Mouse (Mus musculus): ENCODE results near the gene Amigo3.
A peak's percentile ranks its signal among the peaks of the same experiment; 100 is the strongest.
"Not testable (repeated sequence)": the region's sequence is repeated elsewhere in the genome, so short reads cannot be mapped to it uniquely, and the experiment has no call there.

The Amigo3 gene

DNA sequence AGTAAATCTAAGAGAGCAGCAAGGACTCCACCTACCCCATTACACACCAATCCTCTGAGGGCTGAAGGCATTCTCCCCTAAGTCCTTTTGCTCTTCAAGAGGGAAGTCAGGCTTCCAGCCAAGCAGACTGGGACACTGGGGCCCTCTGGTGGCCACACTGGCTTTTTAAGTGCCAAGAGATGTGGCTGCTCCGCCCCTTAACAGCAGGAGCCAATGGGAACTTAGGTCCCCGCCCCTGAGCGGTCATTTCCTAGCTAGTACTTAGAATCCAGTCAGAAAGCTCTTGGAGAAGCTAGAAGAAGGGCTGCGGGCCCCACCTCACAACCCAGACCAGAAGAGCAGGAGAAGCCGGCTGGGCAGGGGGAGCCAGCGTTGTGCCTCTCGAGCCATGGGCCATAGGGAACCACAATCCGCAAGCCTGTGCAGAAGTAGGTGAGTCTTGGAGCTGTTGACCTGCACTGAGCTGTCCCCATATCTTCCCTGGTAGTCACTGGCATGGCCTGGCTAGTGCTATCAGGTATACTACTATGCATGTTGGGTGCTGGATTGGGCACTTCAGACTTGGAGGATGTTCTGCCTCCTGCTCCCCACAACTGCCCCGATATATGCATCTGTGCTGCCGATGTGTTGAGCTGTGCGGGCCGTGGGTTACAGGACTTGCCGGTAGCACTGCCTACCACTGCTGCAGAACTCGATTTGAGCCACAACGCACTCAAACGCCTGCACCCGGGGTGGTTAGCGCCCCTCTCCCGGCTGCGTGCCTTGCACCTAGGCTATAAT is at the start of gene Amigo3:
TSS of gene Amigo3 (plus strand) at position 275 of the 780 bp plus-strand sequence.
- DNase-seq (ENCODE audit: low read depth): peak; percentile 97

DNA sequence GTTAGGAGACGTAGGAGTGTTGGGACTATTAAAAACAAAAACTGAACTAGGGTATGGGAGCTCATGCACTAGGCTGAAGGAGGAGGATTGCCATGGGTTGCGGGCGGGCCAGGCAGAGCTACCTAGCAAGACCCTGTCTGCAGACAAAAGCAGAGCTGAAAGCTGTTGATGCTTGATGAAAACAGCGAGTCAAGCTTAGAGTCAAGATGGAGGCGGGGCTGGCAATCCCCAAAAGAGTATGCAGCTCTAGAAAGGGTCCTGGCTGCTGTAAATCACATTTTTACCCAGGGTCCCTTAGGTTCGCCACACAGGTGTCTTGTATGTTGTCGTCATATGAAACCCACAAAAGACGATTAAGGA is 49.4 kb upstream of the Amigo3 start:
- DNase-seq (ENCODE audit: low read depth): peak; percentile 66

DNA sequence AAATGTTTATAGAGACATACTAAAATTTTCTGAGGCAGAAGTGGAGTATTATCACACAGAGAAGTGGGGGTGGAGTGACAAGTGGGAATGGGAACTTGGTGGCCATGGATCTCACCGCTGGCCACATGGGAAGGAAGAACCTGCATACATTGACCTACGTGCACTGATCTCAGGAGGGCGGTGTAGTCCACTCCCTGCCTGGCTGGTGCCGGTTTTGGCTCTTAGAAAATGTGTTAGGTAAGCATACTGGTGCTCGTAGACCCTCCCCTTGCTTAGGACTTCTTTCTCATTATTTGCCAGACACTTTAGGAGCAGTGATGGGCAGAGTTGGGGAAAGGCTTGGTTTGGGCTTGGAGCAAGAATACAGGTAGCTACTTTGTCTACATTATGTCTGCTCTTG is 44.9 kb upstream of the Amigo3 start:
- DNase-seq (ENCODE audit: low read depth): no peak

DNA sequence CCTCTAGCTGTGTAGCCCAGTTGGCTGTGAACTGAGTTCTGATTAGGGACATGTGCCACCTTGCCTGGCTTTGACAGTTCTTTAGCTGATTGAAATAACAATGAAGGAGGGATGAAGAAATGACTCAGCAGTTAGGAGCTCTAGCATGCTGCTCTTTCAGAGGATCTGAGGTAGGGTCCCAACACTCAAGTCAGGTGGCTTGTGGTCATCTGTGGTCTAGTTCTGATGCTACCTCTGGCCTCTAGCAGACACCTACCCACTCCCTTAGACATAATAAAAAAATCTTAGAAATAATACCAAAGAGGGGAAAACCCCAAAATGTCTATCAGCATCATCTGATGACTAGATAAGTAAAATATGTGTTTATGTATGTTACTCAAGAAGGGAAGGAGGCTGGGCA is 42.6 kb upstream of the Amigo3 start:
- no peak for DNase-seq (ENCODE audit: low read depth)

DNA sequence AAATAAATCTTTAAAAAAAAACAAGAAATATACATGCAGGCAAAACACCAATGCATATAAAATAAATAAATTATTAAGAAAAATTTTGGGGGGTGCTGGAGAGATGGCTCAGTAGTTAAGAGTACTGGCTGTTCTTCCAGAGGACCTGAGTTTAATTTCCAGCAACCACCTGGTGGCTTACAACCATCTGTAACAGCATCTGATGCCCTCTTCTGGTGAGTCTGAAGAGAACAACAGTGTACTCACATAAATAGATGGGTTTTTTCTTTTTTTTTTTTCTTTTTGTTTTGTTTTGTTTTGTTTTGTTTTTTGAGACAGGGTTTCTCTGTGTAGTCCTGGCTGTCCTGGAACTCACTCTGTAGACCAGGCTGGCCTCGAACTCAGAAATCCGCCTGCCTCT is 39.4 kb upstream of the Amigo3 start:
- DNase-seq (ENCODE audit: low read depth): not testable (repeated sequence)

DNA sequence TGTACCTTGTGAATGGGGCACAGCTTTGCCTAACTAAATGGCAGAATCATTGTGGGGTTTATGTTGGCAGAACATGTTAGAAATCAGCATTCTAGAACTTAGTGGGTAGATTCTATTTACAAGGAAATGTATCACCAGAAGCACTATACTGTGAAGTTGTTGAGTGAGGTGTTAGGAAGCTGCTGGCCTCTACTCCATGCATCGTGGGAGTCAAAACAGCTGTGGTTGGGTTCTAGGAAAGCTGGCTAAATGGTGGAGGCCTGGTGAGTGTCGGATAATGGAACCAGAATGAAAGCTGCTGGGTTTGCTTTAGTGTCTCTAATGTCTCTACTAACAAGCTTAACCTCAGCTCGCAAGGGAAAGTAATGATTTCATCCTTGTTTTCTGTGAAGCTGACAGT is 35.8 kb upstream of the Amigo3 start:
- DNase-seq (ENCODE audit: low read depth): no peak

DNA sequence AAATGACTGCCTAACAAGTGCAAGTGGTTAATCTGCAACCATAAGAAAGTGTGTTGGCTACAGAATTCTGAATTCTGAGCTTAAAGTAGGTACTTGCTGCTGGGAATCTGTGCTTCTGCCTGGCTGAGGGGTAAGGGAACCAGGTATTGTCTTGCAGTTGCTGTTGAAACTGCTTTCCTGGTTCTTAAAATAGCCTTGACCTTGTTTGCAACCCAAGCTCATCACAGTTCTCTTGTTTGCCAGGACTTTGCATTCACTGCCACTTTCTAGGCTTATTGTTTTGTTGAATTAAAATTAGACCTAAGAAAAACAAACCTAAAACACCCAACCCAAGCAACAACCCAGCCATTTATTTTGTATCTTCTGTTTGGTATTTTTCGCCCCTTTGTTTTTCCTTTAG is 32.2 kb upstream of the Amigo3 start:
- no peak for DNase-seq (ENCODE audit: low read depth)

DNA sequence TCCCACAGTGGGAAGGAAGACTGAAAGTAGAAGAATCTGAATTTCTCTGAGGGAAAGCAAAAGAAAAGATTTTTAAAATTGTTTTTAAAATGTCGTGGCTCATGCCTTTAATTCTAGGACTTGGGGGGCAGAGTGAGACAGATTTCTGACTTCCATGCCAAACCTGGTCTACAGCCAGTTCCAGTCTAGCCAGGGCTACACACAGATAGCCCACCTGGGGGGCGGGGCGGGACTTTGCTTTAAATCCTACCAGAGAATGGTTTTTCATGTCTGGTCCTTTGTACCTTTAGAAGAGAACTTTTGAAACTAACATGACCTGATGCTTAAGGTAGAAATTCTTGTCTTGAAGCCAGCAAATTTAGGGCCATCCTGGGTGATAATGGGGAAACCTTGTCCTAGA is 29.7 kb upstream of the Amigo3 start:
- DNase-seq (ENCODE audit: low read depth): no peak

DNA sequence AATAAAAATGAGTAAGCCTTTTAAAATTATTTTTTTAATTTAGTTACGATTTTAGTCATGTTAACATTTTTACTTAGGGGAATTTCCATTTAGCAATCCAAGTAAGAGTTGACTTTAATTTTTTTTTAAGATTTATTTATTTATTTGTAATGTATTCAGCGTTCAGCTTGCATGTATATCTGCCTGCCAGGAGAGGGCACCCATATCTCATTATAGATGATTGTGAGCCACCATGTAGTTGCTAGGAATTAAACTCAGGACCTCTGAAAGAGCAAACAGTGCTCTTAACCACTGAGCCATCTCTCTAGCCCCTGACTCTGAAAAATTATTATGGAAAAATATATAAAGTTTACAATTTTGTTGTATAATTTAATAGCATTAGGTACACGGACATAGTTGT is 26.4 kb upstream of the Amigo3 start:
- no peak for DNase-seq (ENCODE audit: low read depth)

DNA sequence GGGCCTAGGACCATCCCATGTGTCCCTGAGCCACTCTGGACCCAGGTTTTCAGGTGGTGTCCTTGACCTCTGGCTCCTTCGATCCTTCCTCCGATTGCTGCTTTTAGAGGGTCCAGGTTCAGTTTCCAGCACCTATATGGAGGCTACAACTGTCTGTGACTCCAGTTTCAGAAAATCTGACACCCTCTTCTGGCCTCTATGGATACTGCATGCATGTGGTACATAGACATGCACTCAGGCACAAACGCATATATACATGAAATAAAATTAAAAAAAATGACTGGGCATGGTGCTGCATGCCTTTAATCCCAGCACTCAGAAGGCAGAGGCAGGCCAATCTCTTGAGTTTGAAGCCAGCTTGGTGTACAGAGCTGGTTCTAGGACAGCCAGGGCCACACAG is 25.1 kb upstream of the Amigo3 start:
- no peak for DNase-seq (ENCODE audit: low read depth)

DNA sequence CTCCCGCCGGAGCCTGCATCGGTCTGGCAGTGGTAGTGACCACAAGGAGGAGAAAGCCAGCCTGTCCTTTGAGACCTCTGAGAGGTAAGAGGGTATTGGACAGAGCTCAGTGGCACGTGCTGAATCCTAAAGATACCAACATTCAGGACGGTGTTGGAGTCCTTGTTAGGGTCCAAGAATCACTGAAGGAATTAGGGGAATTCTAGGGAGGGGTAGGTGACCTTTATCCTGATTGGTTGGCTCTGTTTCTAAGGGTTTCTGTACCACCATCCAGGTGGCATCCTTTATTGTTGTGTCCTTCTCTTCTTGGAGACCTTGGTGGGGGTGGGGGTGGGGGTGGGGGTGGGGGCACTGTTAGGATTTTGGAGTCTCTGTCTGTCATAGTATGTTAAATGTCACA is 20.8 kb upstream of the Amigo3 start:
- DNase-seq (ENCODE audit: low read depth): no peak

DNA sequence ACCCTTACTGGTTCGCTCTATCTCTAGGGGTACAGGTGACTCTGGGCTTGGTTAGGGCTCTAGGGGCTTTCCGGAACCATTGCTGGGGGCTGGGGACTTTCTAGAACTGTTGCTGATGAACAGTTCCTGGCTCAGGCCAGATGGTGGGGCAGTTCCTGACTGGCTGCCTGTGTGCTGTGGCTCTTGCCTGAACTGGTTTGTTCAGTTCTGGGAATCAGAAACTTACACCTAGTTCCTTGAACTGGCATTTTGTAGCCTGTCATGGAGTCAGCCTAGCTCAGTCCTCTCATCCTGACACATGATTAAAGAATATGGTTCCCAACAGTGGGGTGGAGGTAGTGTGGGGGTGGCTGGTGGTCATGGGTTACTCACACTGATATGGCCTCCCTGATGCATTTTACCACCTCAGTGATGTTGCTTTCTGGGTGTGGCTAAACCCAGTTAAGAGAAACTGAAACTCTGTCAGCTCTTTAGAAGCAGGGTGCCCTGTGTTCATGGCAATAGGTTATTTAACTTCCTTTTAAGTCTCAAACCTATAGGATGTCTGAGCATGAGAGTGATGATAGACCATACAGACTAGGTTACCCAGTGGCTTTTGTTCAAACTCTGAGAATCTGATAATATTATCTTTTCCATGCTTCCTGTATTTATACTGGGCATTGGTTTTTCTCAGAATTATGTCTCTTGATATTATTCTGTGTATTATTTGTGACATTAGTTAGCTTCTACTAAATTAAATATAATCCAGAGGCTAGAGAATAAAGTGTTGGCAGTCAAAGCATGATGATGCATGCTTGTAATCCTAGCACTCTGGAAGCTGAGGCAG is 17.4 kb upstream of the Amigo3 start:
- peak; percentile 45 for DNase-seq (ENCODE audit: low read depth)

DNA sequence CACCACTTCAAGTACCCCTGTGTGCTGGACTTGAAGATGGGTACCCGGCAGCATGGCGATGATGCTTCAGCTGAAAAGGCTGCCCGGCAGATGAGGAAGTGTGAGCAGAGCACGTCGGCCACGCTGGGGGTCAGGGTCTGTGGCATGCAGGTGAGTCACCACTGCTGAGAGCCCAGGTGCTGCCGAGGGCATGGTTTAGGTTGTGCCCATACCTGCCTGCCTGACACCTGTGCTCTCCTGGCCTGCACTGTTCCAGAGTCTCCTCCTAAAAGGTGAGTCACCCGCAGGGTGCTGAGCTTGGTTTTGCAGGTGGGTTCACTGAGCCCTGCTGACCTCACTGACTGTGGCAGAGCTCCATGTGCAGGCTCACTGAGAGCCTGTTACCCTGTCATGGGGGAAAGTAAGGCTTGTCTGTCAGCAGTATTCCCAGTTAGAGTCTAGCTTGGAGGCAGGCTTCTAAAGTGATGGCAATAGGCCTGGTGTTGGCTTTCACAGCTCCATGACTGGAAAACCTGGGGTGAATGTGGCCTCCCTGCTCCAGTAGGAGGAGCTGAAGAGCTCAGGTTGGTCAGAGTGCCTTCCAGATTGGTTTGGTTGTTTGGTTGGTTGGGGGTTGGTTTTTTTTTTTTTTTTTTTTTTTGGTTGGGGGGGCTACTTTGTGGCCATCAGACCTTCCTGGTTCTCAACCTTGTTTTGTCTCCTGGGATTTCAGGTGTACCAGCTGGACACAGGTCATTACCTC is 8.0 kb upstream of the Amigo3 start:
- no peak for DNase-seq (ENCODE audit: low read depth)

DNA sequence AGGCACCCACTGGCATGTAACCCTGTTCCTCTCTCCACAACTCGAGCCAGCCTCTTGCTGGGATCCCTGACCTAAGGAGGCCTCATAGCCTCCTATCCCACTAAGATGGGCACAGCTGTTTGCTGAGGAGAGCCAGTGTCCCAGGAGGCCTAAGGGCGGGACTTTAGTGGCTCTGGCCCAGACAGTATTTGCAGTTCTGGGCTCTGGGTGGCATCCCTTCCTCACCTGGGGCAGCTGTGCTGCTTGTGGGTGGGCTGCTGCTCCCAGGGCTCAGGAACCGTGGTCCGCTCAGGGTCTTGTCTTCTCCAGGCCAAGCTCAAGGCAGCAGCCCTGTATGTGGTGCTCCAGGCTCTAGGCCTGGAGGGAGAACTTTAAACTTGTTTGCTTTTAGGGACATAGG is 6.4 kb upstream of the Amigo3 start:
- no peak for DNase-seq (ENCODE audit: low read depth)

DNA sequence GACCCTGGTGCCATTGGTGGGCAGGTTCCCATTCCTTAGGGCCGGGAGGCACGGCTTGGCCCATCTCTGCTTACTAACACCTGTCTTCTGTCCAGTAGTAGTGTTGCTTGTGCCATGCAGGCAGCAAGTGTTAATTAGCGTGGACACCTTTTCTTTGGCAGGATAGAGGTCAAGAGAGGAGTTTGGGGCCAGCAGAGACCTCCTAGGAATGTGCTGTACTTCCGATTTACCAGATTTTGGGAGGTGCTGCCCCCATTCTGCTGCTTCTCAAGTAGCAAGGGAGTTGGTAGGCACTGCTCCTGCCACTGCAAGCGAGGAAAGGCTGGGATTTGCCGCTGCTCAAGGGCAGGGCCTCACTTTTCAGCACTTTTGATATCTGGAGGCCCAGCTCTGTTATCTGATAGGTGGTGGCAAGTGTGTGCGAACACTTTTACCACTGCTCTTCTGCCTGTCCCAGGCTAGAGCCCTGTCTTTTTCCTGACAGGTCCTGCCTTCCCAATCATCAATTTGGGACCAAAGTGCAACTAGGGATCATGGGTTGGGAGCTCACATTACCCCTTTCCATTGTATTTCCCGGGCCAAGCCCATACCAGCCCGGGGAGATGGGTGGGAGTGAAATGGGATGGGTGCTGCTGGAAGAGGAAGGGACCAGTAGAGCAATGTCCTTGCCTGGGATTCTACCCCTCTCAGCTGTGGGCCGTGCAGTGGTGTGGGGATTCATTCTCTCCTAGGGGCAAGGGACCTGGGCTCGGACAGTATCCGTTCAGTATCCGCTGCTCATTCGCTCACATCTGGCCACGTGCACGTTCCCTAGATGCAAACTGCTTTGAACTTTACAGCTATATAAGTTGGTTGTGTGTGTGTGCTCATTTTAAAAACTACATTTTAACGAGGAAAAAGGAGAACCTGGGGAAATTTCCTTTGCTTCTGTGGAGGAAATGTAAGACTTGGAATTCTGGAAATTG is 5.1 kb upstream of the Amigo3 start:
- peak; percentile 28 for DNase-seq (ENCODE audit: low read depth)

DNA sequence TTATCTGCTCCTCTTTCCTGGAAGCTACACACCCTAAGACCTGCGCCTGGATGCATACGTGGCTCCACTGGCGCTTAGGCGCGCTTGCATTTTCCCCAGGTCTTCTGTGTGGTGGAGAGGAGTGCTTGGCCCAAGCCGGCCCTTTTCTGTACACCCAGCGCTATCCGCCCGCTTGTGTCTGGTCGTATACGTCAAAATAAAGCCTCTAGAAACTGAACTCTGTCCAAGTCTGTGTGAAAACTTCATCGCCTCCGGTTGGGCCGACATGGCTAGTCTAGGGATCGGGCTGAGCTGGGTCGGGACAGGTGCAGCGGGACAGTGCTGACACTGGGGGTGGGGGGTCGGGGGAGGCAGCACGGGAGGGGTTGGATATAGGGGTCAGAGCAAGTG is 4.4 kb upstream of the Amigo3 start:
- no peak for DNase-seq (ENCODE audit: low read depth)

DNA sequence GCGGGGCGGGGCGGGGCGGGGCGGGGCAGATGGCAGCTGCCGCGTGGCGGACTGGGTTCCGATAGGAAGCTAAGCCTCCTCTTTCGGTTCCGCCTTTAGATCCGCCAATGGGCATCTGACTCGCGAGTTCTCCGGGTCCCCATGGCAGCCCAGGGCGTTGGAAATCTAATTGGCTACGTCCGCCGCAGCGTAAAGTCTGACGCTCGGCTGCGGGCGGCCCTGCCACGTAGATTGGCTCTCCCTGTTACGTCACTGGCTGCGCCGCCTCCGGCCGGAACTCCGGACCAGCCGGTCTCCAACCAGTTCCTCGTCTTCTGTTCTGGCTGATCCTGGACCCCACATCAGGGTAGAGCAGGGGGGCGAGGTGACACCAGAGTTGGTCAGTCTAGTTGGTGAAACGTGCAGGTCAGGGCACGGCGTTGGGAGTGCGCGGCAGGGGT is 3.9 kb upstream of the Amigo3 start, which contains the start of gene Gmppb:
TSS of gene Gmppb (plus strand) at position 227 of the 440 bp plus-strand sequence.
- peak; percentile 97 for DNase-seq (ENCODE audit: low read depth)

DNA sequence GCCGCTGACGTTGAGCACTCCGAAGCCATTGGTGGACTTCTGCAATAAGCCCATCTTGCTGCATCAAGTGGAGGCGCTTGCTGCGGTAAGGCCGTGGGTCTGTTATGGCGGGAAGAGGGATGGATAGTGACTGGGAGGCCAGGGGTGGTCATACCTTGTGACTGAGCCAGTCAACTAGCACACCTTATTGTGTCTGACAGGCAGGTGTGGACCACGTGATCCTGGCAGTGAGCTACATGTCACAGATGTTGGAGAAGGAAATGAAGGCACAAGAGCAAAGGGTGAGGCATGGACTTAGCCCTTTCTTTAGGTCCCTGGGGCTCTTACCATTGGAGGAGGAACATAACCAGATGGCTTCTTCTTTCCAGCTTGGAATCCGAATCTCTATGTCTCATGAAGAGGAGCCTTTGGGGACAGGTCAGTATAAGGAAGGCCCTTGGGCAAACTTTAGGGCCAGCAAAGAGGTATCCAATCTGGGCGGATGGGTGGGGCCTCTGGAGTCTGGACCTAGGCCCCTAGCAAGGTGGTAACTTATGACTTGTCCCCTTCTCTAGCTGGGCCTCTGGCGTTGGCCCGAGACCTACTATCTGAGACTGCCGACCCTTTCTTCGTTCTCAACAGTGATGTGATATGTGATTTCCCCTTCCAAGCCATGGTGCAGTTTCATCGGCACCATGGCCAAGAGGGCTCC is 3.3 kb upstream of the Amigo3 start:
- DNase-seq (ENCODE audit: low read depth): peak; percentile 28

DNA sequence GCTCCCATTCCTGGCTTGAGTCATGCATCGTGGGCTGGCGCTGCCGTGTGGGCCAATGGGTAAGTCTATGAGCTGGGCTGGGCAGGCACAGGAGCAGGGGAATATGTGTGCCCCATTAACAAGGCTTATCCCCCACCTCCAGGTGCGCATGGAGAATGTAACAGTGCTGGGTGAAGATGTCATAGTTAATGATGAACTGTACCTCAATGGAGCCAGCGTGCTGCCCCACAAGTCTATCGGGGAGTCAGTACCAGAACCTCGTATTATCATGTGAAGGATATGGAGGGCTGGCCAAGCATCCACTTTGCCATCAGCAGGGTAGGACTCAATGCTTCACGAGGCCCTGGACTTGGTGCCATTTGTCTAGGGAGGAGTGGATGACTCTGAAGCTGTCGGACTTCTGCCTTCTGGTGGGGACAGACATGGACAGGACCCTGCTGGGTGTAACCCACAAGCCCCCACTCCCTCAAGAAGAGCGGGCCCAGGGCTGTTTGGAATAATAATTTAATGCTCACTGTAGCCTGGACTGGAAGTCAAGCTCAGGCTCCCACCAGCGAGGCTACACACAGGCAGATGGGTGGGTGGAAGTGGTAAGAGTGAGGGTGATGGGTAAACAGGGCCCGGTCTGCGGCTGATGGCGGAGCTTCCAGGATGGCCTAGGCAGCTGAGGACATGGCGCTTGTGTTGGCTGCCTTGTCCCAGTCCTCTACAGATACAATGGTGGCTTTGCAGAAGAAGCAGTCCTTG is 1.6 kb upstream of the Amigo3 start:
- DNase-seq (ENCODE audit: low read depth): no peak

DNA sequence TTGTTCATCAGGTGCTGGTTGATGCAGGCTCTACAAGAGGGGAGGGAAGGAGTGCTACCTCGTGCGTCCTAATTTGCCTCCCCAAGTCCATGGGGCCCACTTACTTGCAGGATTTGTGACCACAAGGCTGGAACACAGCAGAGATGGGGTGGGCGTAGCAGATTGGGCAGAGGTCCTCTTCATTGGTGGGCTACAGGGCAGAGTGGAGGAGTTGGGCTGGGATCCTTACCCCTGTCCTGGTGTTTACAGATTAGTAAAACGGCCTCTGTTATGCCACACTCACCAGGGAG is 1.1 kb upstream of the Amigo3 start:
- DNase-seq (ENCODE audit: low read depth): no peak

Measured in naive thymus-derived CD4-positive, alpha-beta T cell, adult 2 months (primary cell).